In the genomic region with DNA sequence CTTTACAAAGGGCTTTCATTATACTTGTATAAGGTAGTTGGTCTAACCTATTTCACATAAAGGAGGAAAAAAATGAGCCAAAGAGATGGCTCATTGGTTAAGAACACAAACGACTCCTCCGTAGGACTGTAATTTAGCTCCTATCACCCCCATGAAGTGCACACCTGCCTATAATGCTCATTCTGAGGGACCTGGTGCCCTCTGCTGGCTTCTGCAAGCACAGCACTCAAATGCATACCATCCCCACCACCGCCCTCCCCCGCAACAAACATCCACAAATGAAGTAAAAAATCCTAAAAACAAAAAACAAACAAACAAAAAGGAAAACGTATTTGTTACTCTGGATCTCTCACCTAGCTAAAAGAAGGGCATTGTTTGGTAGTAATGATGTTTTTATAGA, we compare ENCODE assay signal across 9 mouse cellular contexts.
DNase-seq lines count a peak whose midpoint lies in the region; ATAC-seq and TF ChIP-seq lines count a peak whose summit lies in the region.
"Had no signal": no experiment of that assay in that cellular context is flagged by ENCODE, and none has a peak within 500 bp of the region (broad histone marks: within the 10 kb centered on the region; RNA-seq: fewer than 3 reads in every experiment).

No protein-coding gene starts in this region.

- no peak overlapping the region for H3K27ac ChIP-seq in hindbrain, embryonic 11.5 days (ENCODE audit: low read depth, low read length)
- H3K27ac ChIP-seq in hindbrain, embryonic 12.5 days, result no peak overlapping the region
- no peak overlapping the region for H3K27ac ChIP-seq in bone marrow macrophage, adult 2 months (ENCODE audit: insufficient read depth, low read depth, low read length)
- H3K27ac ChIP-seq in liver, embryonic 14.5 days, result no peak overlapping the region
- H3K27ac ChIP-seq: hindbrain, embryonic 15.5 days had no signal

- 79% methylated on average over 5 of the region's 5 CpGs for WGBS in hindbrain, embryonic 11.5 days
- 73% methylated on average over 5 of the region's 5 CpGs for WGBS in hindbrain, embryonic 12.5 days
- WGBS in liver, embryonic 14.5 days (ENCODE audit: insufficient replicate concordance), result 54% methylated on average over 5 of the region's 5 CpGs

- TF ChIP-seq POLR2A in bone marrow macrophage, adult 2 months (IDR thresholded peaks at IDR 0.05; ENCODE audit: borderline replicate concordance, low read depth, low read length), result no peak

- H3K4me1 ChIP-seq in hindbrain, embryonic 11.5 days (replicated peaks; ENCODE audit: control insufficient read depth, insufficient read depth, low read length), result no peaks in the 10 kb centered on the region
- no peaks in the 10 kb centered on the region for H3K4me1 ChIP-seq in hindbrain, embryonic 12.5 days
- no peaks in the 10 kb centered on the region for H3K4me1 ChIP-seq in bone marrow macrophage, adult 2 months (ENCODE audit: control insufficient read depth, insufficient read depth, low read length)
- no peaks in the 10 kb centered on the region for H3K4me1 ChIP-seq in liver, embryonic 14.5 days (replicated peaks; ENCODE audit: control insufficient read depth in 2 of 2, insufficient read depth in 2 of 2, low read length in 1 of 2)
- H3K4me1 ChIP-seq: hindbrain, embryonic 15.5 days had no signal

- no peaks in the 10 kb centered on the region for H3K27me3 ChIP-seq in hindbrain, embryonic 11.5 days (ENCODE audit: control insufficient read depth, insufficient read depth, low read length)
- no peaks in the 10 kb centered on the region for H3K27me3 ChIP-seq in hindbrain, embryonic 12.5 days
- H3K27me3 ChIP-seq in liver, embryonic 14.5 days (ENCODE audit: control insufficient read depth, insufficient read depth, low read length), result no peaks in the 10 kb centered on the region
- H3K27me3 ChIP-seq: hindbrain, embryonic 15.5 days had no signal

- H3K4me2 ChIP-seq in hindbrain, embryonic 11.5 days (replicated peaks; ENCODE audit: low read depth, low read length), result no peak overlapping the region
- no peak overlapping the region for H3K4me2 ChIP-seq in hindbrain, embryonic 12.5 days (replicated peaks)
- no peak overlapping the region for H3K4me2 ChIP-seq in liver, embryonic 14.5 days (ENCODE audit: low read depth)
- H3K4me2 ChIP-seq: hindbrain, embryonic 15.5 days had no signal

- H3K9ac ChIP-seq in hindbrain, embryonic 11.5 days (ENCODE audit: low read depth, low read length), result no peak overlapping the region
- no peak overlapping the region for H3K9ac ChIP-seq in hindbrain, embryonic 12.5 days
- no peak overlapping the region for H3K9ac ChIP-seq in liver, embryonic 14.5 days (replicated peaks)
- H3K9ac ChIP-seq: hindbrain, embryonic 15.5 days had no signal

- no peaks in the 10 kb centered on the region for H3K36me3 ChIP-seq in hindbrain, embryonic 11.5 days (ENCODE audit: control insufficient read depth, insufficient read depth, low read length)
- no peaks in the 10 kb centered on the region for H3K36me3 ChIP-seq in hindbrain, embryonic 12.5 days
- no peaks in the 10 kb centered on the region for H3K36me3 ChIP-seq in liver, embryonic 14.5 days (replicated peaks; ENCODE audit: control insufficient read depth, insufficient read depth, low read depth)
- H3K36me3 ChIP-seq: hindbrain, embryonic 15.5 days had no signal

- H3K4me3 ChIP-seq in hindbrain, embryonic 11.5 days (ENCODE audit: low read depth, low read length), result no peak overlapping the region
- H3K4me3 ChIP-seq in hindbrain, embryonic 12.5 days, result no peak overlapping the region
- H3K4me3 ChIP-seq in bone marrow macrophage, adult 2 months (ENCODE audit: insufficient read depth, low read length), result no peak overlapping the region
- no peak overlapping the region for H3K4me3 ChIP-seq in liver, embryonic 14.5 days (ENCODE audit: insufficient read depth in 1 of 2, low read depth in 2 of 2, low read length in 2 of 2)
- H3K4me3 ChIP-seq: hindbrain, embryonic 15.5 days had no signal

- no peak for ATAC-seq in hindbrain, embryonic 11.5 days (ENCODE audit: low FRiP score)
- ATAC-seq in hindbrain, embryonic 12.5 days (ENCODE audit: low FRiP score), result no peak
- no peak for ATAC-seq in liver, embryonic 14.5 days (ENCODE audit: insufficient read depth)

- no peaks in the 10 kb centered on the region for H3K9me3 ChIP-seq in hindbrain, embryonic 11.5 days (ENCODE audit: control insufficient read depth, low read length)
- H3K9me3 ChIP-seq in hindbrain, embryonic 12.5 days (replicated peaks), result no peaks in the 10 kb centered on the region
- H3K9me3 ChIP-seq in liver, embryonic 14.5 days (ENCODE audit: control insufficient read depth, low read length), result no peaks in the 10 kb centered on the region
- H3K9me3 ChIP-seq: hindbrain, embryonic 15.5 days had no signal

- TF ChIP-seq CTCF in bone marrow macrophage, adult 2 months (IDR thresholded peaks at IDR 0.05; ENCODE audit: low read depth, low read length), result peak; percentile 53
- peak; percentile 75 for TF ChIP-seq CTCF in liver, embryonic 14.5 days (IDR thresholded peaks at IDR 0.05; ENCODE audit: low read depth)

- intact Hi-C loops in left cerebral cortex, postnatal 10 days (cut with DNase I), result no loop called here
- intact Hi-C loops in left cerebral cortex, postnatal 25 days (cut with DNase I), result loop anchor here (5.0 kb wide), 1 partner anchor 81 kb away; no protein-coding TSS in a partner anchor

- peak; percentile 7 for DNase-seq in hindbrain, embryonic 11.5 days (ENCODE audit: low spot score)
- peak; percentile 26 for DNase-seq in CD4-positive helper T cell, adult 2 months (ENCODE audit: low read depth, low spot score)
- peak in 1 of 3 experiments; percentile 0 for DNase-seq in liver, embryonic 14.5 days (ENCODE audit: low read depth in 3 of 3, low spot score in 3 of 3)
- DNase-seq in left cerebral cortex, postnatal 10 days (ENCODE audit: extremely low spot score in 1 of 2, low spot score in 2 of 2), result no peak
- DNase-seq in left cerebral cortex, postnatal 25 days (ENCODE audit: low spot score in 2 of 2), result no peak
- no peak for DNase-seq in layer of hippocampus, adult 18-20 months (ENCODE audit: low spot score in 2 of 2)

- TF ChIP-seq EP300 in liver, embryonic 14.5 days (IDR thresholded peaks at IDR 0.05; ENCODE audit: low read depth), result no peak

Comparison
In these comparisons a context has a peak if more than half of its experiments do, and no peak if none do; other contexts are left out.
1. DNase-seq: peak in hindbrain, embryonic 11.5 days (single experiment) and CD4-positive helper T cell, adult 2 months (single experiment); none in left cerebral cortex, postnatal 10 days (0 of 2), left cerebral cortex, postnatal 25 days (0 of 2) and layer of hippocampus, adult 18-20 months (0 of 2).